Mouse (Mus musculus) ovary, postnatal 14 days (tissue): Measurements from ENCODE around the gene Gm17720.
"Not testable (repeated sequence)": the region's sequence is repeated elsewhere in the genome, so short reads cannot be mapped to it uniquely, and the experiment has no call there.

Experiments
- DNase-seq: peaks from one replicate; pipeline ENCODE4 v3.0.0; 2022; ENCODE audit warnings: low spot score

The Gm17720 gene

GRCm38 (mm10) chr8:110039659-110040058, 62.9 kb downstream of the Gm17720 start, which contains the start of gene Chst4:
Gene Chst4 (minus strand): TSS chr8:110039740.
- no peak for DNase-seq

GRCm38 (mm10) chr8:110039216-110039615, 63.3 kb downstream of the Gm17720 start:
- no peak for DNase-seq

DNA sequence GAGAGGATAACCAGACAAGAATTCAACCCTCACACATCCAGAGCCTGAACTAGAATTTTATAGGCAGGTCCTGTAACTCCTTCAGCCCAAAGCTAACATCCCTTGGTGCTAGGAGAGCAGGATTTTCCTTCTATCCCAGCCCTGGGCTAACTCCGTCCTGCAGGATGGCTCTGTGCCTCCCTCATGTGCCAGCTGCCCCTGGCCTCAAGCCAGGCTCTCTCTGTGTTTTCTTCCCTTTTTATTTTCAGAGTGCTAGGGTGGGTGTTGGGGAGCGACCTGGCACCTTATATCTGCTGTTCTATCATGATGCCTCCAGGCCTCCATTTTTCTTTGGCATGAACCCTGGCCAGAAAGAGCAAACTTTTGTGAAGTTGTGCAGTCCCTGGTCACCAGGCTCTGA, 66.4 kb downstream of the Gm17720 start:
- DNase-seq: no peak

DNA sequence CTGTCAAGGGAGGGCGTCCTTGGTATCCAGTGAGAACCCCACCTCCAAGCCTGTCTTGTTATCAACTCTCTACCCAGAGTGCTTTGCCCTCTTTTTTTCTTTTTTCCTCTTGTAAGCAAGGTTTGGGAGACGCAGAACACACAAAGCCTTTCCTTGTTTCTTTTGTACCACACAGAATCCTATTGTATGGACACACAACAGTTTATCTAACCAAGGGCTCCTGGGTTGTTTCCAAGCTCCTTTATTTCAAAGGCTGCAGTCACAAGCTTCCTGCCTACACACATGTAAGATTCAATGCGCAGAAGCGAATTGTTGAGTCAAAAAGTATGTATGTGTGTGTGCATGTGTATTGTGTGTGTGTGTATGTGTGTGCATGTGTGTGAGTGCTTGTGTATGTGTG, 68.2 kb downstream of the Gm17720 start:
- DNase-seq: no peak

GRCm38 (mm10) chr8:110033771-110034170, 68.8 kb downstream of the Gm17720 start:
- not testable (repeated sequence) for DNase-seq
